Mouse (Mus musculus): ENCODE measurements around the gene Dmtf1.

Dmtf1 gene

GRCm38 (mm10) chr5:9108490-9108889, 53.1 kb downstream of the Dmtf1 start:
- no peak for DNase-seq (ENCODE audit: extremely low read depth, insufficient read length, low spot score)

GRCm38 (mm10) chr5:9107296-9108089, 54.1 kb downstream of the Dmtf1 start:
- no peak for DNase-seq (ENCODE audit: extremely low read depth, insufficient read length, low spot score)

- DNase-seq (ENCODE audit: extremely low read depth, insufficient read length, low spot score) = no peak
Measured at GRCm38 (mm10) chr5:9106806-9107205, 54.8 kb downstream of the Dmtf1 start.

GRCm38 (mm10) chr5:9103958-9104357, 57.6 kb downstream of the Dmtf1 start:
- DNase-seq (ENCODE audit: extremely low read depth, insufficient read length, low spot score) = no peak

GRCm38 (mm10) chr5:9102696-9103095, 58.9 kb downstream of the Dmtf1 start:
- DNase-seq (ENCODE audit: extremely low read depth, insufficient read length, low spot score) = no peak

- peak; percentile 79 for DNase-seq (ENCODE audit: extremely low read depth, insufficient read length, low spot score)
Measured at GRCm38 (mm10) chr5:9100849-9101801, 60.5 kb downstream of the Dmtf1 start.

- DNase-seq (ENCODE audit: extremely low read depth, insufficient read length, low spot score) = peak; percentile 86
Measured at GRCm38 (mm10) chr5:9100207-9100848, 61.2 kb downstream of the Dmtf1 start, which contains the start of gene Tmem243. Gene Tmem243 (plus strand): TSS chr5:9100668.

GRCm38 (mm10) chr5:9093490-9093889, 68.1 kb downstream of the Dmtf1 start:
- no peak for DNase-seq (ENCODE audit: extremely low read depth, insufficient read length, low spot score)

GRCm38 (mm10) chr5:9092716-9093115, 68.9 kb downstream of the Dmtf1 start:
- no peak for DNase-seq (ENCODE audit: extremely low read depth, insufficient read length, low spot score)

GRCm38 (mm10) chr5:9090493-9091106, 71.0 kb downstream of the Dmtf1 start:
- DNase-seq (ENCODE audit: extremely low read depth, insufficient read length, low spot score) = no peak

GRCm38 (mm10) chr5:9086924-9087719, 74.5 kb downstream of the Dmtf1 start:
- DNase-seq (ENCODE audit: extremely low read depth, insufficient read length, low spot score) = no peak

GRCm38 (mm10) chr5:9079773-9080501, 81.6 kb downstream of the Dmtf1 start:
- DNase-seq (ENCODE audit: extremely low read depth, insufficient read length, low spot score) = no peak

GRCm38 (mm10) chr5:9073177-9073854, 88.3 kb downstream of the Dmtf1 start:
- DNase-seq (ENCODE audit: extremely low read depth, insufficient read length, low spot score) = peak; percentile 30

- DNase-seq (ENCODE audit: extremely low read depth, insufficient read length, low spot score) = no peak
Measured at GRCm38 (mm10) chr5:9071360-9071759, 90.2 kb downstream of the Dmtf1 start.

- no peak for DNase-seq (ENCODE audit: extremely low read depth, insufficient read length, low spot score)
Measured at GRCm38 (mm10) chr5:9069599-9070209, 91.9 kb downstream of the Dmtf1 start.

- DNase-seq (ENCODE audit: extremely low read depth, insufficient read length, low spot score) = peak; percentile 72
Measured at GRCm38 (mm10) chr5:9068886-9069285, 92.7 kb downstream of the Dmtf1 start.

Measured in 3134 (cell line).